Comparison of ENCODE assay signal across 8 mouse cellular contexts in genomic region chr11:61615686-61616522, GRCm38 (mm10). TPM values are rescaled to one million over a fixed set of nuclear protein-coding genes. Genes with fewer than 3 reads are reported as not detected.
A peak's percentile ranks its signal among the peaks of the same experiment; 100 is the strongest.
DNase-seq lines count a peak whose midpoint lies in the region; ATAC-seq and TF ChIP-seq lines count a peak whose summit lies in the region.

No protein-coding gene starts in this region.

- H3K27ac ChIP-seq in midbrain, postnatal 0 days (ENCODE audit: low read depth, low read length) = no peak overlapping the region

- 0 out of 2 replicates have a peak overlapping the region, but pooled peaks have one; percentile 8 for H3K4me3 ChIP-seq in midbrain, postnatal 0 days (ENCODE audit: low read depth, low read length)

- no peaks in the 10 kb centered on the region for H3K9me3 ChIP-seq in midbrain, postnatal 0 days (ENCODE audit: low read length)

- DNase-seq in cerebellum, adult 9-10 months = peak; percentile 25
- DNase-seq in cerebellum, postnatal 25 days = peak; percentile 27 to 37
- DNase-seq in gastrocnemius, postnatal 36 days = peak; percentile 20 to 42
- peak; percentile 49 to 69 for DNase-seq in kidney, postnatal 4 days
- DNase-seq in midbrain, postnatal 0 days (ENCODE audit: low spot score) = peak; percentile 5
- DNase-seq in thymus, postnatal 0 days (ENCODE audit: low spot score) = no peak
- DNase-seq in frontal cortex, adult 2 months (ENCODE audit: extremely low spot score in 1 of 2, low spot score in 1 of 2) = no peak

- no peaks in the 10 kb centered on the region for H3K27me3 ChIP-seq in midbrain, postnatal 0 days (ENCODE audit: insufficient read depth, low read length)

- WGBS in midbrain, postnatal 0 days = 18% methylated on average over 19 of the region's 22 CpGs

- no peak overlapping the region for H3K9ac ChIP-seq in midbrain, postnatal 0 days (replicated peaks; ENCODE audit: low read length, poor library complexity, severe bottlenecking)

- ATAC-seq in cerebellum, adult (ENCODE audit: insufficient number of reproducible peaks, low FRiP score, low TSS enrichment) = no peak
- ATAC-seq in midbrain, postnatal 0 days (ENCODE audit: low FRiP score) = no peak

- intact Hi-C loops in gastrocnemius, postnatal 36 days (cut with DNase I) = loop anchor here (5.0 kb wide), 3 partner anchors 39 to 199 kb away; partner anchors contain the start of gene Epn2

- peak overlapping the region; percentile 41 for H3K4me2 ChIP-seq in midbrain, postnatal 0 days (ENCODE audit: low read depth, low read length, poor library complexity, severe bottlenecking)

- peaks cover 4% of the 10 kb centered on the region; the same call in 1 of the 2 replicates for H3K4me1 ChIP-seq in midbrain, postnatal 0 days (ENCODE audit: insufficient read depth, low read length)

- no peak for TF ChIP-seq CTCF in midbrain, postnatal 0 days (IDR thresholded peaks at IDR 0.05)

- no peaks in the 10 kb centered on the region for H3K36me3 ChIP-seq in midbrain, postnatal 0 days (ENCODE audit: insufficient read depth, low read length)

RNA-seq across cellular contexts. Expression of gene Epn2, which starts 36.4 kb away (rescaled TPM):
- total RNA-seq in gastrocnemius, postnatal 36 days (2021) = 10 to 100 TPM; 13.9 to 20.4 TPM
- 74.3 and 86.4 TPM in 2 replicates for total RNA-seq in midbrain, postnatal 0 days (2014; rRNA removed)
- 67.9 and 74.9 TPM in 2 replicates for polyA plus RNA-seq in midbrain, postnatal 0 days (2015; fragmentation: Nextera tagmentation; extraction: Ambion mirVana)
- polyA plus RNA-seq in thymus, postnatal 0 days (2015; fragmentation: Nextera tagmentation; extraction: Ambion mirVana) = 4.6 and 5.1 TPM in 2 replicates
- 90.5 and 98.3 TPM in 2 replicates for polyA plus RNA-seq in frontal cortex, adult 2 months (2012; rRNA removed)

RNA-seq across cellular contexts. Expression of gene Grap, which starts 37.2 kb away (rescaled TPM):
- 1 to 10 TPM; 4.4 to 5.5 TPM for total RNA-seq in gastrocnemius, postnatal 36 days (2021)
- 5.1 and 6.6 TPM in 2 replicates for total RNA-seq in midbrain, postnatal 0 days (2014; rRNA removed)
- polyA plus RNA-seq in midbrain, postnatal 0 days (2015; fragmentation: Nextera tagmentation; extraction: Ambion mirVana) = 5.8 and 5.9 TPM in 2 replicates
- polyA plus RNA-seq in thymus, postnatal 0 days (2015; fragmentation: Nextera tagmentation; extraction: Ambion mirVana) = 59.0 and 88.7 TPM in 2 replicates
- 6.6 and 7.2 TPM in 2 replicates for polyA plus RNA-seq in frontal cortex, adult 2 months (2012; rRNA removed)

Comparison
In these comparisons a context has a peak if more than half of its experiments do, and no peak if none do; other contexts are left out.
1. DNase-seq: peak in cerebellum, adult 9-10 months (single experiment), cerebellum, postnatal 25 days (2 of 2), gastrocnemius, postnatal 36 days (2 of 2), kidney, postnatal 4 days (2 of 2) and midbrain, postnatal 0 days (single experiment); none in thymus, postnatal 0 days (single experiment) and frontal cortex, adult 2 months (0 of 2).
2. RNA of gene Epn2, which starts 36.4 kb away (polyA plus RNA-seq): 90.5 to 98.3 TPM in frontal cortex, adult 2 months and 67.9 to 74.9 TPM in midbrain, postnatal 0 days; 4.6 to 5.1 TPM in thymus, postnatal 0 days; every median in the first group is over 10 times any median in the second.